Mouse (Mus musculus) lung, embryonic 15.5 days (tissue): ENCODE results near the gene Mrnip. TPM values are rescaled to one million over a fixed set of nuclear protein-coding genes. Genes with fewer than 3 reads are reported as not detected.

Source experiments
- ATAC-seq: fragments of 200-750 bp; cut with Nextera tagmentation; 2 replicates; pipeline ENCODE4 v1.8.0; 2017; ENCODE audit warnings: moderate number of reproducible peaks, borderline replicate concordance; ENCODE audit not compliant: low FRiP score, low TSS enrichment; ENCODE audit errors: extremely low read depth
- H3K27ac ChIP-seq: fragments of 300-500 bp; sonication (generic); 2 replicates; pipeline ENCODE4 v1.5.1; 2015; ENCODE audit warnings: moderate library complexity, mild to moderate bottlenecking, inconsistent platforms
- H3K27me3 ChIP-seq: fragments of 300-500 bp; sonication (generic); 2 replicates; pipeline ENCODE4 v1.6.1; 2015; ENCODE audit warnings: inconsistent platforms
- H3K36me3 ChIP-seq: fragments of 300-500 bp; sonication (generic); 2 replicates; pipeline ENCODE4 v1.6.1; 2015; ENCODE audit warnings: inconsistent platforms
- H3K4me1 ChIP-seq: fragments of 300-500 bp; sonication (generic); 2 replicates; pipeline ENCODE4 v1.6.1; 2015; ENCODE audit warnings: inconsistent platforms
- H3K4me2 ChIP-seq: fragments of 300-500 bp; sonication (generic); 2 replicates; pipeline ENCODE4 v1.6.1; 2015; ENCODE audit warnings: inconsistent platforms, mild to moderate bottlenecking, moderate library complexity
- H3K4me3 ChIP-seq: fragments of 300-500 bp; sonication (generic); 2 replicates; pipeline ENCODE4 v1.5.1; 2015; ENCODE audit warnings: mild to moderate bottlenecking, inconsistent platforms
- H3K9ac ChIP-seq: fragments of 300-500 bp; sonication (generic); 2 replicates; pipeline ENCODE4 v1.6.1; 2015; ENCODE audit warnings: inconsistent platforms
- H3K9me3 ChIP-seq: fragments of 300-500 bp; sonication (generic); 2 replicates; pipeline ENCODE4 v1.6.1; 2016; ENCODE audit warnings: inconsistent platforms
- WGBS: fragments of 180-500 bp; shearing (Covaris S2); methylation state at CpG from one replicate; pipeline ENCODE4 v1.1.7; 2015; 5-methylcytosine and 5-hydroxymethylcytosine counted together
- microRNA-seq: library from miRNA; unstranded; fragments of <30 nt; microRNA quantifications from one replicate; pipeline ENCODE4, GENCODE M21; 2016
- polyA plus RNA-seq: library from polyadenylated mRNA; unstranded; fragments of >200 nt; fragmentation: Nextera tagmentation; extraction: Ambion mirVana; gene quantifications from 2 replicates; pipeline ENCODE4 v1.2.1, GENCODE M21; 2015

Gene Mrnip
- polyA plus RNA-seq, 1 experiment from 2014 or later: 19.5 TPM

DNA sequence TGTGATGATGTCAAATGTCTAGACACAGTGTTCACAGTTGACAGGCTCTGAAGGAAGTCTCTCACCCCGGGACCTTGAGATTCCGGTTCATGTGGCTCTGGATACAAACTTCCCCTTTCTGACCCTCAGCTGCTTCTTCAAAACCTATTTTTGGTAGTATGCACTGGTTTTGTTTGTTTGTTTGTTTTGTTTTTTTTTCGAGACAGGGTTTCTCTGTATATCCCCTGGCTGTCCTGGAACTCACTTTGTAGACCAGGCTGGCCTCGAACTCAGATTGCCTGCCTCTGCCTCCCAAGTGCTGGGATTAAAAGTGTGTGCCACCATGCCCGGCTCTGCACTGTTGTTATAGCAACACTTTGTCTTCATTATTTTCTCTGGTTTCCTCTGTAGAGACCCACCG lies 69.7 kb downstream of the Mrnip start:
- no peaks in the 10 kb centered on the region for H3K9me3 ChIP-seq
- H3K4me3 ChIP-seq: no peak overlapping the region
- H3K9ac ChIP-seq: no peak overlapping the region
- H3K36me3 ChIP-seq: no peaks in the 10 kb centered on the region
- H3K27ac ChIP-seq: no peak overlapping the region
- no peaks in the 10 kb centered on the region for H3K4me1 ChIP-seq
- WGBS: 69% methylated on average over 6 of the region's 6 CpGs
- ATAC-seq: no peak
- no peak overlapping the region for H3K4me2 ChIP-seq
- no peaks in the 10 kb centered on the region for H3K27me3 ChIP-seq

- H3K4me1 ChIP-seq: no peaks in the 10 kb centered on the region
Observed at GRCm38 (mm10) chr11:50245269-50245668, 71.0 kb downstream of the Mrnip start.

DNA sequence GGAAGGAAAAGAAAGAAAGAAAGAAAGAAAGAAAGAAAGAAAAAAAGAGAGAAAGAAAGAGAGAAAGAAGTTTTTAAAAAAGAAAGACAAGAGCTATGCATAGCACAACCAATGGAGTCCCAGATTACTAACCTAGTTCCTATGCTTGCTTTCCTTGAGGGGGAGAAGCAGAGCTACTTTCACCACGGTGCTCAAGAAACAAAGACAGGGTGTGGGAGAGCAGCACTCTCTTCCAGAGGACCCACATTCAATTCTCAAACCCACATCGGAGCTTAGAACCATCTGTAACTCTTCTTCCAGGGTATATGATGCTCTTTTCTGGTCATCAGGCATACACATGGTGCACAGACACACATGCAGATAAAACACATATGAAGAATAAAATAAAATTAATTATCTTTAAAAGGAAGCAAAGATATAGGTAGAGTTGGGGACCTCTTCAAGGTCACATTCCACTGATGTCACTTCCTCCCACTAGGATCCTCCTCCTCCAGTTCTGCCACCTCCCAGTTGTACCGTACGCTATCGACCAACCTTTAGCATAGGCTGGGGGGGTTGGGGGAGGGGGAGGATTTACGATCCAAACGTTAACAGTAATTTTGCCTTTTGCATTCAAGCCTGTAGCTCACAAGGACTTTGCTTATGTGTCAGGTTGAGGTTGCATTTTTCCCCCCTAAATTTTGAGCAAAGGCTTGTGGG lies 74.4 kb downstream of the Mrnip start:
- H3K27ac ChIP-seq: no peak overlapping the region
- no peak overlapping the region for H3K4me3 ChIP-seq
- H3K36me3 ChIP-seq: no peaks in the 10 kb centered on the region
- peaks cover 10% of the 10 kb centered on the region; the same call in 1 of the 2 replicates for H3K4me1 ChIP-seq
- no peak overlapping the region for H3K4me2 ChIP-seq
- ATAC-seq: no peak
- H3K9ac ChIP-seq: no peak overlapping the region
- H3K27me3 ChIP-seq: no peaks in the 10 kb centered on the region
- WGBS: 69% methylated on average over 7 of the region's 7 CpGs
- H3K9me3 ChIP-seq: no peaks in the 10 kb centered on the region

More at GRCm38 (mm10) chr11:50245269-50245668, 71.0 kb downstream of the Mrnip start:
- H3K27me3 ChIP-seq: no peaks in the 10 kb centered on the region
- WGBS: 71% methylated on average over 5 of the region's 5 CpGs
- no peak overlapping the region for H3K27ac ChIP-seq
- H3K9ac ChIP-seq: no peak overlapping the region
- no peaks in the 10 kb centered on the region for H3K9me3 ChIP-seq
- no peak overlapping the region for H3K4me2 ChIP-seq
- H3K4me3 ChIP-seq: no peak overlapping the region
- no peak for ATAC-seq
- no peaks in the 10 kb centered on the region for H3K36me3 ChIP-seq

Small RNAs within 50 kb of the gene (microRNA-seq; reads per million reads assigned to microRNA genes)
- gene Mir6919: not detected

Other genes with a start within 250 kb of the Mrnip start
- gene Rnf130, start 149.1 kb upstream of the Mrnip start, polyA plus RNA-seq: 55.5 and 58.0 TPM in 2 replicates
- 40.0 and 46.5 TPM in 2 replicates for gene Tbc1d9b, start 43.0 kb upstream of the Mrnip start, polyA plus RNA-seq
- gene Sqstm1, start 36.4 kb downstream of the Mrnip start, polyA plus RNA-seq: 251 and 273 TPM in 2 replicates
- gene Mgat4b, start 36.4 kb downstream of the Mrnip start, polyA plus RNA-seq: 36.4 and 41.0 TPM in 2 replicates
- gene Ltc4s, start 64.2 kb downstream of the Mrnip start, polyA plus RNA-seq: 2.5 and 2.8 TPM in 2 replicates
- 6.2 and 6.5 TPM in 2 replicates for gene Maml1, start 117.9 kb downstream of the Mrnip start, polyA plus RNA-seq
- 352 and 360 TPM in 2 replicates for gene Canx, start 151.2 kb downstream of the Mrnip start, polyA plus RNA-seq
- 0.24 and 0.30 TPM in 2 replicates for gene Cby3, start 180.0 kb downstream of the Mrnip start, polyA plus RNA-seq
- 489 and 493 TPM in 2 replicates for gene Hnrnph1, start 202.5 kb downstream of the Mrnip start, polyA plus RNA-seq